Mouse (Mus musculus) bone marrow macrophage, adult 2 months (primary cell): ENCODE results near the gene Rnf19b.

ENCODE experiments used
- CTCF ChIP-seq: IDR thresholded peaks from 2 replicates; pipeline ENCODE4 v1.5.1; 2012; ENCODE audit warnings: low read depth, mild to moderate bottlenecking, low read length, moderate library complexity
- POLR2A ChIP-seq: IDR thresholded peaks from 2 replicates; pipeline ENCODE4 v1.6.1; 2012; ENCODE audit warnings: mild to moderate bottlenecking, low read depth, low read length, borderline replicate concordance

DNA sequence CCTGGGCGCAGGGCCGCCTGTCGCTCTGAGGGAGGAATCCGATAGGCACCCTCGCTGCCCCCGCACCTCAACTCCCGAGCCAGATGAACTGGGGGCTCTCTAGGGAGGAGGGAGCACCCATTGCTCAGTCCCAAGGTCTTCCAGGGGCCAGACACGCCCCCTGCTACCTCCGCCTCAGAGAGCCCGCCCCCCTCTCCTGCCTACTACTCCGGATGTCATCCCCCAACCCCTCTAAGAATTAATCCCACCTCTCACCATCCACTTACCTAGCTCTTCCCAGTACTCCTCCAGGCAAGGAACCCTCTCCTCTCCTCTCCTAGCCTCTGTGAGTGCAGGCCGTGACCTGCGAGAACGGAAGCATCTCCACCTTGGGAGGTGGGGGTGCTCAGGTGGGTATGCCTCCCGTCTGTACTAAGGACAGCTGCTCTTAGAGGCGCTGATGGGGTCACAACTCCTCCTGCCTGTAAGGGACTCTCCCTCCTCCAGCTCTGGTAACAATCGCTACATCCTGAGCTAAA, 63.6 kb downstream of the Rnf19b start, which contains the start of gene Hpca:
- TF ChIP-seq CTCF (no peak), POLR2A (no peak)
